Mouse (Mus musculus) liver, adult 2 months (tissue): ENCODE measurements around the gene Enoph1.

ENCODE experiments used
- CTCF ChIP-seq: fragments of 200-500 bp; IDR thresholded peaks from 2 replicates; pipeline ENCODE4 v1.5.1; 2011; ENCODE audit warnings: low read depth, low read length, control low read depth
- POLR2A ChIP-seq: fragments of 200-500 bp; IDR thresholded peaks from 2 replicates; pipeline ENCODE4 v1.6.1; 2011; ENCODE audit warnings: low read length, control low read depth; ENCODE audit not compliant: insufficient read depth; ENCODE audit errors: extremely low read depth

GRCm38 (mm10) chr5:100102395-100102794 lies 62.6 kb downstream of the Enoph1 start:
- TF ChIP-seq CTCF (no peak), POLR2A (no peak)
